Mouse (Mus musculus) embryo, embryonic 10 days (tissue): ENCODE results near the gene Ntm.
A peak's percentile ranks its signal among the peaks of the same experiment; 100 is the strongest.

Experiments used
- DNase-seq: peaks from one replicate; pipeline ENCODE4 v3.0.0-alpha.2; 2015; ENCODE audit warnings: low spot score

Gene Ntm

DNA sequence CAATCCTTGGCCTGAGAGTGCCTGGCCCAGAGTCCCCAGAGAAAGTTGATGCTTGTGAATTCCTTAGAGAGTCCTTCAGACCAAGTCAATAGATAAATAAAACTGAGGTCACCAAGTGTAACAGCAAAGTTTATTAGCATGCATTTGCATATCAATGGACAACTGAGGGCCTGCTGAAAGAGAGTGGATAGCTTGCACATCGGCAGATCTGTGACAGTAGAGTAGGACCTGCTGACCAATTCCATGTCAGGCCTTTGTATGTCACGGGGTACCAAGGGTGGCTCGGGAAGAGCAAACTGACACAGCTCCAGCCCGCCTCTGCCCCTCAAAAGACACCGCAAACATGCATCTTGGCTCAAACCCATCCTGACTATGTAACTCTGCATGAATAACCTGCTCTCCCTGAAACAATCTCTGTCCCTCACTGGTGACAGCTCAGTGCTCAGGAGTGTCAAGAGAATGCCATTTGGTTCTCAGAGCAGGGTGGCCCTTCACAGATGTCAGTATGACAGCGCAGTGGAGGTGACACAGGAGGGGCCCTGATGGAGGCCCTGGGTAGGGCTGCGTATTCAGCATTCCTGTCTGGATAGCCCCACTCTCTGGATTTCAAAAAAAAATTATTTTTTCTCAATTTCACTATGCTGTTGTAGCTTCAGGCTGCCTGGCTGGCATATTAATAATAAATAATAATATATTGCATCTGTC, 305.0 kb downstream of the Ntm start:
- DNase-seq = no peak

DNA sequence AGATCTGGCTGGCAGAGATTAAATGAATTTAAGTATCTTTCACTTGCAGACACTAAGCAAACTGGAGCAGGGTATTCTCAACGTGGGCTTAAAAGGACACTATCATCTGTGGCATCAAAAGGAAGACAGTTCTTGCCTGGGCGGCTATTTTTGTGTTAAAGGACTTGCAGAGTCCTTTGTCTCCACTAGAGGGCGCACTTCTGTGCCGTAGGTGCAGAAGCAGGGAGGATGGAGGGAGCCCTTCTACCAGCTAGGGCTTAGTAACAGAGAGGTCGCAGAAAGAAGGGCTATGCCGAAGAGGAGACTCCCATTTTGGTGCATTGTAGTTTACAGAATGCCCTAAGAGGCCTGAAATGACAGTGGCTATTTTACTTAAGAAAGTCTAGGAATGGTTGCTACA, 308.1 kb downstream of the Ntm start:
- DNase-seq = peak; percentile 67

DNA sequence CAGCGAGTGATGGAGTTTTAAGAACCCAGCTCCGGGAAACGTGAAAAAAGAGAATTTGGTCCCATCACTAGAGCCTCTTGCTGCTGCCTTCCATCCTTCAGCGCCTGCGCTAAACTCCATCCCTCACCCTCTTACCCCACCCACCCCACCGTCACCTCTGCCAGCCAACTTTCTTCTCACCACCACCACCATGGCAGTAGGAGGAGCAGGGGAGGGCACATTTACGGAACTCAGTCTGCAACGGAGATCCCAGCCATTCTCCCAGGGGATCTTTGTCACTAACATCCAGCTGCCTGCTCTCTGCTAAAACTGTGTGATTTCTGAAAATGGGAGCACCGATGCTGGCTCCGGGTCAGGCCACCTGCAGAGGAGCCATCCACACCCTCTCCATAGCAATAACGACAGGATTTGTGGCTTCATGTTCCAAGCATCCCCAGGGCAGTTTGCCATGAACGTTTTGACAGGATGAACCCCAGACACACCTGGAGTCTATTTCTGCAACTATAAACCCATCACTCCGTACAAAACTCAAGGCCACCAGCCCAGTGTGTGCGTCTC, 309.2 kb downstream of the Ntm start:
- DNase-seq = no peak

DNA sequence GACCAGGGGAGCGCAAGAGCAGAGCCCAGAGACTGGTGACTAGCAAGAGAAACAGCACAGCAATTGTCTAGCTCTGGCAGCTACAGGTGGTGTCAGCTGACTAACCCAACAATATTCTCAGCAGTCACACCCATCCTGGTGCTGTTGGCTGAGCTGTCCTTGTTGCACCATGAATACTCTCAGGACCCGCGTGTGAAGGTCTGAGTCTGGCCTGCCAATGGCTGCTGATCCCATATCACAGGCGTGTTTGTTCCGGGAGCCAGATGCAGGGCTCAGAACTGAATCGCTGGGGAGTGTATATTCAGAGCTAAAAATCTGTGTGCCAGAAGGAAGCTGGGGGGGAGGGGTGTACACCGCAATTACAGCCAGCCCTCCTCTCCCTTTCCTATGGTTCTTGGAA, 310.1 kb downstream of the Ntm start:
- no peak for DNase-seq

DNA sequence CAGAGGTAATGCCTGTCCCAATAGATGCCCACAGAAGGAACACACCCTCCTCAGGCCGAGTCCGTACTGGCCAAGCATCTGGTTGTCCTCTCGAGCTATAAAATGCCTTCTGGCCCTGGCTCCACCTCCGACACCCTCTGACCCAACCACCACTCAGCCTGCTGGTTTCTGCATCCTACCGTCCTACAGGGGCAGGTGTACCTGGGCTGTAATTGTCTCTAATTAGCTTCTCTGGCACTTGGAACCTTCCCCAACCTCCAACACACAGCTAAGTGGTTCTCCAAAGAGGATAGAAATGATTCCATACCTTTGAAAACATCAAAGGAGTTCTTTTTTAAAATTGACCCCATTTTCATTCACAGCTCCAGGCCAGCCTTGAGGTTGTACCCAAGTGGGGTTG, 311.1 kb downstream of the Ntm start:
- DNase-seq = no peak

GRCm38 (mm10) chr9:29651226-29651625, 311.7 kb downstream of the Ntm start:
- DNase-seq = no peak

- peak; percentile 83 for DNase-seq
Observed at GRCm38 (mm10) chr9:29650679-29651078, 312.3 kb downstream of the Ntm start.

DNA sequence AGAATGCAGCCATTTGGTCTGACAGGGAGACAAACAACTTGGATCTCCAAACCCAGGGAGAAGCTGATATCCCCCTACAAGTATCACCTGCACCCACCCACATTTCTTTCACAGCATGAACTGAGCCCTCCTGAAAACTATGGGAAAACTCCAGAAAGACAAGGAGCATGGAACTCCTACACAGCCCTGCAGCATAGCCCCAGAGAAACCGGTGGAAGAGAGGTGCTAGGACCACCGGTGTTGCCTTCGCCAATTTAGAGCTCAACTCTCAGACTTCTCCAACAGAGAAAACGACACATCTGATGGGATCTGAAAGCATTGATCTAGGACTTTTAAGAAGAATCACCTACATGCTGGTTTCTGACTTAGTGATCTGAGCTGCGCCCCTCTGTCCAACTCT, 312.7 kb downstream of the Ntm start:
- no peak for DNase-seq

DNA sequence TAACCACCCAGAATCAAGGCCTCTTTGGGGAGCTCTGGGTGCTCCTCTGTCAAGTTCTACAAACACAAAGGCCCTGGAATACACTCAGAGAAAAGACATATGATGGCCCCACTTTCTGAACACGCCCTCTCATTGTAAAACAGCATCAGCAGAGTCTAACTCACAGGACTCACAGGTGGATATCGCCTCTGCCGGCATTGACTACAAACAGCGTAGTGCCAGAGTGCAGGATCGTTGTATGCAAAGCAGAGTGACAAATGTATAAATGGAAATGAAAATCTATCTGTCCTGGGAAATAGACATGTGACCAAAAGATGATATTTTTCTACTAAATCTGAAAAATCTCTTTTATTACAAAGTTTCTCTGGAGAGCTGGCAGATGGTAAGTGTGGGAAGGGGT, 314.7 kb downstream of the Ntm start:
- DNase-seq = no peak

- DNase-seq = no peak
Observed at GRCm38 (mm10) chr9:29647764-29648163, 315.2 kb downstream of the Ntm start.

DNA sequence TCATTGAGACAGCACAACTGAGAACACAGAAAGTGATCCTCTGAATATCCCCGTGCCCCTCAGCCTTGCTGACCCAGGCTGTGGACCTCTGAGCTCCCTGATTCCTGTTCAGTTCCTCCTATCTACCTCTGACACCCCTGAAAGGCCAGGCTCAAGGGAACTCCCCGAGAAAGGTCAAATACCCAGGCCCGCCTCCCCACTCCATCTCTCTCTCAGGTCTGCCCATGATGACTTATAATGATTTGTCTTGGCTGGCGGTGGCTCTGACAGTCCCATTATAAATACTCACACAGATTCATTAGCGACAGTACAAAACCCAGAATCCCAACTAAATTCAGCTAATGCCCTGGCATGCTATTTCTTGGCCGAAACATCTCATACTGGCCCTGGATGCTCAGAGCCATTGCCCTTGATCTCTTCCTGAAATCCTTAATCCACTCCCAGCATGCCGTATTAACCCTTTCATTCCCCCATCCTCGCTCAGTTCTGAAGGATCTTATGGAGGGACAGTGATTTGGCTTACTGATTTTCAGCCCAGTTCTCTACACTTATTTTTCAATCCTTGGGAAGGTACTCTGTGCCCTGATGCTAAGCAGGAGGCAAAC, 317.0 kb downstream of the Ntm start:
- no peak for DNase-seq

DNA sequence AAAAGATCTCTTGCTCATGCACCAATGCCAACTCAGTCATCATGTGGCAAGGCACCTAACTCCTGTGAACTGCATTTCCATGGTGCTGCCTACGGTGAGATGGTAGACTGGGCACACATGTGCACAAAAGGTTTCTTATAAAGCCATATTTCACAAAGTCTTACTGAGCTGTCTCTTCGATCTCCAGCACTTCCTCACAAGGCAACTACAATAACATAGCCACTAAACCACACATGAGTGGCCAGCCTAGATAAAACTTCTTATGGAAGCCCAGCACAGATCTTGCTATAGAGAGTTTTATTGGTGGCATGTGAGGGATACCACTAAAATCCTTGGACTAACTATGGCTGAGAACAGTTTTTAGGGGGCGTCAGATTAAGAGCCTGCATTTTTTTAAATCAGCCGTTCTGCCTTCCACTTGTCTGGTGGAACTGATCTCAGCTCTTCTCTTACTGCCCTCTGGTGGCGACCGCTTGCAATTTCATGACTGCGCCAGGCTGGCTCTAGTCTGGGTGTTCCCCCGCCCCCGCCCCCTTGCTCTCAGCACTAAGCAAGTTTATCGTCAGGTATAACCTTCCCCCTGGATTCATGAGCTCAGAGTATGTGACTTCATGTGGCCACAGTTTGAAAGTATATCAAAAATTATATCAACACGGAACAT, 319.8 kb downstream of the Ntm start:
- DNase-seq = peak; percentile 84

- DNase-seq = no peak
Observed at GRCm38 (mm10) chr9:29637335-29637734, 325.6 kb downstream of the Ntm start.

GRCm38 (mm10) chr9:29617181-29617580, 345.8 kb downstream of the Ntm start:
- DNase-seq = no peak

DNA sequence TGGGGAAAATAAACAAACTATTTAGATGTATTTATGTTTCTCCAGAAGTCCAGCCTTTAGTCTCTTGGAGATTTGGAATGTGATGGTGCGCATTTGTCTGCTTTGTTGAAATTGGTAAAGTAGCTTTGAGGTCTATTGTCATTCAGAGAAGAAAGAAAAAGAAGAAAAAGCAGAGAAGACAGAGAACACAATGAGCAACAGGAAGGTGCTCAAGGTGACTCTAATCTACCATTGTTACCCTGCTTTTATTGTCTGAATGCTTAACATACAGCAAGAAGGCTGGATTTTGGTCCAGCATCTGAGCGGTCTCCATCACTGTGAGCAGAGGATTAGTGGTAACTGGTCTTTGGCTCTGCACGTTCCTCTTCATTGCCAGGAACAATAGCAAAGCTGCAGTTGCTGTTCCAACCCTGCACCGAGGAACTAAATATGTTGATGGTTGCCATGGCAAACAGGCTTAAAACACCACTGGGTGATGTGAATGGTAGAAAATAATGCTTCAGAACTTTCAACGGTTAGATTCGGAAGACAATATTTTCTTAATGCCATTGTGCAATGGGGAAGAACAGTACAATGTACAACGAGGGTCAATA, 350.8 kb downstream of the Ntm start:
- no peak for DNase-seq

DNA sequence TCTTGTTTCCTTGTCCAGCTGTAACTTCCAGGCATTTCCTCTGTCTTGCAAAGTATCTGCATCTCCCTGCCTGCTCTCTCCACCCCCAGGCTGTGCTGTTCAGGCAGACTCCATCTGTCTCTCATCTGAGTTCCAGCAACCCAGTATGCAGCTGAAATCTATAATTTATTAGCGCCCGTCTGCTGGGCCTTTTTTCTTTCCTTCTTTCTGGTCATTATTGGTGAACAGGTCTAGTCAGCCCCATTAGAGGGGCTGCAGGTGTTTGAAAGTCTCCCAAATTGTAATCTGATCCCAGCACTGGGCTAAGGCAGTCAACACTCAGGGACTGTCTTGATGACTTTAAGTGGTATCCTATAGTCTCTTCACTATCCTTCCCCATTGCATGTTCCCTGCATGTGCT, 352.1 kb downstream of the Ntm start:
- DNase-seq = peak; percentile 8

GRCm38 (mm10) chr9:29597665-29598064, 365.3 kb downstream of the Ntm start:
- DNase-seq = no peak

DNA sequence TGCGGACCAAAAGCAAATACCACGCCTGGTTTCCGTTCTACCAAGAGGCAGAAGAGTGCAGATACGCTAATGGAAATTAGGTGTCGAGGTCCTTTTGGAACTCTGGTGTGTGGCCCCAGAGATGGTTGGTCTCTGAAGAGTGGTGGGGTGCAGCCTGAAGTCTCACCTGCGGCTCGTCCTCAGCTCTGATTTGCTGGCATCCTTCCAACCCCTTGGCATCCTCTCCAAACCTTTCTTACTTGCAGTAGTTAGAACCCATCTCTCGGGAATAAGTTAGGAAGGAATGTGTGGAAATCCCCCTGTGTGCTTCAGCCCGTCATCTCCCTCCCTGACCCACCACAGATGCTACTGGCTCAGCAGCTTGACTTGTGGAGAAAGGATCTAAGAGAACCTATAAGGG, 367.6 kb downstream of the Ntm start:
- no peak for DNase-seq

DNA sequence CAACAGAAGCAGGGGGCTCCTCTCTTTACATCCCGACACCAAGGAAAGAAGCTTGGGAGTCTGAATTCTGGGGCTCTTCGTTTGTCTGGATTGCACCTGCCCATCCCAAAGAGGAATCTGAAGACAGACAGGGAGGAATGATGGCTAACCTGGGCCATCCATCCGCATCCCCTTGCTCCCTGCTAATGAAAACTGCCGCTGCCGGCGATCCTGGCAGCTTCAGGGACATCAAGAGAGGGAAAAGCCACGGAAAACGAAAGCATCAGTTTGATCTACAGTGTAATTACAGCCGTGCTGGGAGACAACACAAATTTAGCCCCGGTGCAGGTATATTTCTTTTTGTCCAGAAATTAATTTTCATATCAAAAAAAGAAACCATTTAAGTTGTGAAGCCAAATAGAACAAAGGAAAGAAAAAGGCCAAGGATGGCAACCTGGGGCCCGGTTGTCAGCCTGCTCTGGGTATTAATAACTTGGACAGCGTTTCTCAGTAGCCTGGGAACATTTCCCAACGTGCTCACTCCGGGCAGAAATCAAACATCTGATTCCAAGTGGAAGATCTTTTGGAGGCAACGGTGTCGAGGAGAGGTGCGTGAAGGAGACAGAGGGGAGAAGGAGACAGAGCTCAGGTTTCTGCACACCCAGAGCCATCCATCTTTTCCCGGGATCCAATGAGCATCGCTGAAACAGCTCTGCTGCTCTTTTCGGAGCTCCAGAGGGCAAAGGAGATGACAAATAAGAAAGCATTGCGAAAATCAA, 368.2 kb downstream of the Ntm start:
- peak; percentile 10 for DNase-seq

GRCm38 (mm10) chr9:29587376-29587775, 375.6 kb downstream of the Ntm start:
- DNase-seq = no peak

DNA sequence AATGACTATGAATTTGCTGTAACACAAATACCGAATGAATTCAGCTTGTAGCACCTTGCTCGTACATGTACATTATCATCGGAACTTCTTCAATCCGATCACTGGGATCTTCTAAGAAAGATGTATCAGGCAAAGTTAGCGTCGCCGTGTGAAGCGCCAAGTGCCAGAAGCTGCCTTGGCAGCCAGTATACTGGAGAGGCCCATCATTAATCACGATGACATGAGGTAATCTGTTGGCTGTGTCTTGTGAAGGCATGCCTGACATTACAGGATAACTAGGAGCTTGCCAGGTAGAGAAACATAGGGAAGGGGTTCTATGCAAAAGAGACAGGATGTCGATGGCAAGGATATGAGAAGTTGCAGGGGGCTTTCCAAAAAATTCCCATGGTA, 376.6 kb downstream of the Ntm start:
- no peak for DNase-seq

DNA sequence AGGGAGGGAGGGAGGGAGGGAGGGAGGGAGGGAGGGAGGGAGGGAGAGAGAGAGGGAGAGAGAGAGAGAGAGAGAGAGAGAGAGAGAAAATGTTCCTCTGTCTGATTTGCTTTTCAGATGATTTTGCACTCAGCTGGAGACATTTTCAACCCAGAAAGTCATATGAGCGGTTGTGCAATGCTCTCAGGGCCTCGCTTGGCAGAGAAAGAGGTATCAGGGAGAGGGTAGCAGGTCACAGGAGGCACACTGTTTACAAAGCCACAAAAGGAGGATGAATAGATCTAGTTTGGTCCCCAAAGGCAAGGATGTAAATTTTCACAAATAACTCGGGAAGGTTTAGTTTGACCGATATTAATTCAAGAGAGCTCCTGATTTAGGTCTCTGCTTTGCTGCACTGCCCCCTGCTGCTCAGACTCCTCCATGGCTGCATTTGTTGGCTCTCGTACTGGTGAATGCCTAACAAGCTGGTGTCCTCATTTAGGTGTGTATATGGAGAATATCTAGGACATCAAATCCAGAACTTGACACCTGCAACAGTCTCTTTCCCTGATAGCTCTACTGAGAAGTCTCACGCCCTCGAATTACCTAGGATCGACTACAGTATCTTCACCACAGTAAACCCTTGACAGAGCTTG, 377.1 kb downstream of the Ntm start:
- DNase-seq = peak; percentile 77
